Mouse (Mus musculus) kidney, postnatal 0 days (tissue): ENCODE measurements around the gene Pde5a. TPM values are rescaled to one million over a fixed set of nuclear protein-coding genes. Genes with fewer than 3 reads are reported as not detected.

ENCODE experiments used
- ATAC-seq: fragments of 200-750 bp; cut with Nextera tagmentation; replicated peaks from 2 replicates; pipeline ENCODE4 v1.8.0; 2017; ENCODE audit warnings: low read depth, moderate number of reproducible peaks, moderate TSS enrichment, moderate library complexity; ENCODE audit not compliant: low FRiP score
- DNase-seq: peaks from one replicate; pipeline ENCODE4 v3.0.0-alpha.2; 2016; ENCODE audit warnings: low spot score
- H3K27ac ChIP-seq: fragments of 300-500 bp; sonication (generic); 2 replicates; pipeline ENCODE4 v1.5.1; 2014; ENCODE audit warnings: mild to moderate bottlenecking
- H3K27me3 ChIP-seq: fragments of 300-500 bp; sonication (generic); 2 replicates; pipeline ENCODE4 v1.6.1; 2014; ENCODE audit warnings: low read length, mixed read lengths; ENCODE audit not compliant: insufficient read depth
- H3K36me3 ChIP-seq: fragments of 300-500 bp; sonication (generic); 2 replicates; pipeline ENCODE4 v1.6.1; 2014; ENCODE audit warnings: low read length, mixed read lengths; ENCODE audit not compliant: insufficient read depth
- H3K4me1 ChIP-seq: fragments of 300-500 bp; sonication (generic); replicated peaks from 2 replicates; pipeline ENCODE4 v1.6.1; 2014; ENCODE audit warnings: antibody characterized with exemption, low read length, mixed read lengths; ENCODE audit not compliant: insufficient read depth
- H3K4me2 ChIP-seq: fragments of 300-500 bp; sonication (generic); 2 replicates; pipeline ENCODE4 v1.6.1; 2014; ENCODE audit warnings: mild to moderate bottlenecking, low read length, moderate library complexity, mixed read lengths
- H3K4me3 ChIP-seq: fragments of 300-500 bp; sonication (generic); replicated peaks from 2 replicates; pipeline ENCODE4 v1.5.1; 2014; ENCODE audit warnings: low read depth, low read length
- H3K9ac ChIP-seq: fragments of 300-500 bp; sonication (generic); 2 replicates; pipeline ENCODE4 v1.6.1; 2014; ENCODE audit warnings: low read depth, low read length
- H3K9me3 ChIP-seq: fragments of 300-500 bp; sonication (generic); replicated peaks from 2 replicates; pipeline ENCODE4 v1.6.1; 2016; ENCODE audit warnings: low read length, inconsistent platforms, mixed read lengths
- CTCF ChIP-seq: IDR thresholded peaks from 2 replicates; pipeline ENCODE4 v1.5.1; 2016; ENCODE audit warnings: antibody characterized with exemption, low read depth, mild to moderate bottlenecking, moderate library complexity
- WGBS: fragments of 180-500 bp; shearing (Covaris S2); extraction: QIAGEN DNeasy Blood & Tissue Kit; methylation state at CpG from one replicate; pipeline ENCODE4 v1.1.7; 2014; 5-methylcytosine and 5-hydroxymethylcytosine counted together
- polyA plus RNA-seq: library from polyadenylated mRNA; unstranded; fragments of >200 nt; fragmentation: Nextera tagmentation; extraction: Ambion mirVana; gene quantifications from 2 replicates; pipeline ENCODE4 v1.2.1, GENCODE M21; 2015

Pde5a gene
- polyA plus RNA-seq, 1 experiment from 2014 or later: 3.7 TPM

GRCm38 (mm10) chr3:122807313-122807712 lies 78.6 kb downstream of the Pde5a start:
- WGBS: 87% methylated on average over 8 of the region's 8 CpGs
- no peak for DNase-seq
- Histone ChIP-seq H3K4me2 (no peak overlapping the region), H3K4me3 (no peak overlapping the region), H3K36me3 (no peaks in the 10 kb centered on the region; the same call in 1 of the 2 replicates), H3K9ac (no peak overlapping the region), H3K4me1 (no peaks in the 10 kb centered on the region), H3K27me3 (no peaks in the 10 kb centered on the region), H3K9me3 (no peaks in the 10 kb centered on the region), H3K27ac (no peak overlapping the region)
- TF ChIP-seq CTCF: no peak
- ATAC-seq: no peak

- H3K27ac ChIP-seq: no peak overlapping the region
- H3K9me3 ChIP-seq: no peaks in the 10 kb centered on the region
- no peaks in the 10 kb centered on the region for H3K4me1 ChIP-seq
- no peak overlapping the region for H3K9ac ChIP-seq
- ATAC-seq: no peak
- no peak for DNase-seq
- no peak overlapping the region for H3K4me2 ChIP-seq
- H3K36me3 ChIP-seq: no peaks in the 10 kb centered on the region; the same call in 1 of the 2 replicates
- 88% methylated on average over 2 of the region's 2 CpGs for WGBS
- no peaks in the 10 kb centered on the region for H3K27me3 ChIP-seq
- TF ChIP-seq CTCF: no peak
- H3K4me3 ChIP-seq: no peak overlapping the region
Observed at GRCm38 (mm10) chr3:122810090-122810863, 81.5 kb downstream of the Pde5a start.

- Histone ChIP-seq H3K27ac (no peak overlapping the region), H3K9ac (no peak overlapping the region), H3K4me1 (no peaks in the 10 kb centered on the region), H3K9me3 (no peaks in the 10 kb centered on the region), H3K36me3 (no peaks in the 10 kb centered on the region; the same call in 1 of the 2 replicates), H3K27me3 (no peaks in the 10 kb centered on the region), H3K4me3 (no peak overlapping the region), H3K4me2 (no peak overlapping the region)
- no peak for TF ChIP-seq CTCF
- no peak for DNase-seq
- WGBS: 91% methylated on average over 5 of the region's 5 CpGs
- ATAC-seq: no peak
Observed at GRCm38 (mm10) chr3:122810986-122811385, 82.2 kb downstream of the Pde5a start.

GRCm38 (mm10) chr3:122814531-122814930 lies 85.8 kb downstream of the Pde5a start:
- ATAC-seq: no peak
- no peak for TF ChIP-seq CTCF
- WGBS: 55% methylated on average over 4 of the region's 4 CpGs
- no peaks in the 10 kb centered on the region for H3K9me3 ChIP-seq
- peak; percentile 77 for DNase-seq
- H3K4me3 ChIP-seq: no peak overlapping the region
- H3K9ac ChIP-seq: no peak overlapping the region
- peak overlapping the region; percentile 19; the same call in 1 of the 2 replicates for H3K27ac ChIP-seq
- H3K4me1 ChIP-seq: no peaks in the 10 kb centered on the region
- no peaks in the 10 kb centered on the region for H3K27me3 ChIP-seq
- no peak overlapping the region for H3K4me2 ChIP-seq
- no peaks in the 10 kb centered on the region; the same call in 1 of the 2 replicates for H3K36me3 ChIP-seq

- Histone ChIP-seq H3K27ac (no peak overlapping the region), H3K36me3 (no peaks in the 10 kb centered on the region), H3K9me3 (no peaks in the 10 kb centered on the region), H3K4me3 (no peak overlapping the region), H3K4me2 (no peak overlapping the region), H3K27me3 (no peaks in the 10 kb centered on the region), H3K9ac (no peak overlapping the region), H3K4me1 (0 out of 2 replicates have a peak, but pooled peaks cover 5% of the 10 kb centered on the region)
- no peak for TF ChIP-seq CTCF
- DNase-seq (no peak), ATAC-seq (no peak)
- 64% methylated on average over 5 of the region's 5 CpGs for WGBS
Observed at GRCm38 (mm10) chr3:122818282-122818681, 89.5 kb downstream of the Pde5a start.

GRCm38 (mm10) chr3:122820700-122821099 lies 92.0 kb downstream of the Pde5a start:
- H3K4me1 ChIP-seq: 0 out of 2 replicates have a peak, but pooled peaks cover 5% of the 10 kb centered on the region
- H3K36me3 ChIP-seq: no peaks in the 10 kb centered on the region
- H3K4me3 ChIP-seq: no peak overlapping the region
- ATAC-seq (no peak; the same call in 1 of the 2 replicates), DNase-seq (peak; percentile 55)
- no peak for TF ChIP-seq CTCF
- H3K9ac ChIP-seq: no peak overlapping the region
- no peak overlapping the region for H3K4me2 ChIP-seq
- no peaks in the 10 kb centered on the region for H3K27me3 ChIP-seq
- 29% methylated on average over 4 of the region's 4 CpGs for WGBS
- H3K27ac ChIP-seq: no peak overlapping the region
- H3K9me3 ChIP-seq: no peaks in the 10 kb centered on the region
